ENCODE assay signal across 11 mouse cellular contexts in the genomic region with DNA sequence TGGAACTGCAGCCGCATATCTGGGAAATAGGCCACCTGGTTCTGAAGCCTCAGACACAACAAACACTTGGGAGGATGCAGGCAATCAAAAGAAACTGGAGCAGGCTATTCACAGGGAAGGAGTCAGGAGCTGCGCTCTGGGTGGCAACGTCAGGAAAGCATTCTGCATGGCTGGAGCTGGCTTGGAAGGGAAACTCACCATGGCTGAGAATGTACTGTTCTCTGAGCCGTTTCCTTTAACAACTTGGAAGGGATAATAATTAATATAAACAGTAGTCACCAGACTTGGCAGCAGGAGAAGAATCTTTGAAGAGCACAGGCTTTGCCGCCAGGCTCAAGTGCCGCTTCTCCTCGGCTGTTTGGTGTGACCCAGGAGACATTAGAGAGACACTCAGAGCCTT.
DNase-seq lines count a peak whose midpoint lies in the region; ATAC-seq and TF ChIP-seq lines count a peak whose summit lies in the region.
"Had no signal": no experiment of that assay in that cellular context is flagged by ENCODE, and none has a peak within 500 bp of the region (broad histone marks: within the 10 kb centered on the region; RNA-seq: fewer than 3 reads in every experiment).

No protein-coding gene starts in this region.

- no peaks in the 10 kb centered on the region for H3K36me3 ChIP-seq in heart, embryonic 12.5 days
- H3K36me3 ChIP-seq: embryonic facial prominence, embryonic 13.5 days; limb, embryonic 15.5 days had no signal

- H3K4me1 ChIP-seq in heart, embryonic 12.5 days (replicated peaks) = no peaks in the 10 kb centered on the region
- peaks cover 14% of the 10 kb centered on the region for H3K4me1 ChIP-seq in lung, adult 2 months (ENCODE audit: control insufficient read depth, insufficient read depth, low read length)

- no peak for TF ChIP-seq CTCF in lung, adult 2 months (IDR thresholded peaks at IDR 0.05; ENCODE audit: insufficient read depth, low read length)

- no peaks in the 10 kb centered on the region for H3K27me3 ChIP-seq in heart, embryonic 12.5 days (replicated peaks)
- H3K27me3 ChIP-seq: embryonic facial prominence, embryonic 13.5 days; limb, embryonic 15.5 days had no signal

- H3K9me3 ChIP-seq in heart, embryonic 12.5 days (replicated peaks) = no peaks in the 10 kb centered on the region
- H3K9me3 ChIP-seq: embryonic facial prominence, embryonic 13.5 days; limb, embryonic 15.5 days had no signal

- no peak for ATAC-seq in heart, embryonic 12.5 days (ENCODE audit: insufficient number of reproducible peaks, low FRiP score)

- no peak for TF ChIP-seq POLR2A in lung, adult 2 months (IDR thresholded peaks at IDR 0.05; ENCODE audit: borderline replicate concordance, extremely low read depth, low read depth, low read length)

- H3K4me2 ChIP-seq in heart, embryonic 12.5 days = no peak overlapping the region
- H3K4me2 ChIP-seq: embryonic facial prominence, embryonic 13.5 days; limb, embryonic 15.5 days had no signal

- no peak overlapping the region for H3K4me3 ChIP-seq in heart, embryonic 12.5 days
- no peak overlapping the region for H3K4me3 ChIP-seq in lung, adult 2 months (replicated peaks; ENCODE audit: extremely low read depth, low read depth, low read length)
- H3K4me3 ChIP-seq: embryonic facial prominence, embryonic 13.5 days; limb, embryonic 15.5 days had no signal

- no peak overlapping the region for H3K27ac ChIP-seq in heart, embryonic 12.5 days (ENCODE audit: poor library complexity, severe bottlenecking)
- H3K27ac ChIP-seq: embryonic facial prominence, embryonic 13.5 days; limb, embryonic 15.5 days had no signal

- DNase-seq in heart, adult 11 months = peak; percentile 97
- peak; percentile 58 to 69 for DNase-seq in lung, adult 18-20 months
- DNase-seq in lung, adult 2 months = no peak
- peak; percentile 38 to 73 for DNase-seq in kidney, postnatal 25 days
- peak; percentile 15 for DNase-seq in retina, embryonic 14.5 days (ENCODE audit: low spot score)
- no peak for DNase-seq in spleen, adult 12 weeks (ENCODE audit: low spot score)
- no peak for DNase-seq in c-Kit-positive CD71-positive TER-119-positive erythroid progenitor cells, embryonic 14.5 days (ENCODE audit: low spot score)
- DNase-seq: thymus, postnatal 36 days had no signal

- whole genome bisulfite sequencing in heart, embryonic 12.5 days = 74% methylated on average over 7 of the region's 7 CpGs
- 19% methylated on average over 7 of the region's 7 CpGs for WGBS in lung, adult 2 months

- no peak overlapping the region for H3K9ac ChIP-seq in heart, embryonic 12.5 days
- H3K9ac ChIP-seq: embryonic facial prominence, embryonic 13.5 days; limb, embryonic 15.5 days had no signal

Comparison
In these comparisons a context has a peak if more than half of its experiments do, and no peak if none do; other contexts are left out.
1. DNase-seq: peak in heart, adult 11 months (single experiment), lung, adult 18-20 months (2 of 2), kidney, postnatal 25 days (2 of 2) and retina, embryonic 14.5 days (single experiment); none in lung, adult 2 months (single experiment), spleen, adult 12 weeks (single experiment) and c-Kit-positive CD71-positive TER-119-positive erythroid progenitor cells, embryonic 14.5 days (single experiment).